Mouse (Mus musculus) hindbrain, postnatal 0 days (tissue): ENCODE measurements around the gene Olfr535. TPM values are rescaled to one million over a fixed set of nuclear protein-coding genes. Genes with fewer than 3 reads are reported as not detected.
"Not testable (repeated sequence)": the region's sequence is repeated elsewhere in the genome, so short reads cannot be mapped to it uniquely, and the experiment has no call there.

Source experiments
- ATAC-seq: fragments of 200-750 bp; cut with Nextera tagmentation; 2 replicates; pipeline ENCODE4 v1.8.0; 2017; ENCODE audit warnings: mild to moderate bottlenecking, moderate TSS enrichment, moderate library complexity
- DNase-seq: peaks from one replicate; pipeline ENCODE4 v3.0.0-alpha.2; 2015; ENCODE audit warnings: low spot score
- H3K27ac ChIP-seq: fragments of 300-500 bp; sonication (generic); 2 replicates; pipeline ENCODE4 v1.5.1; 2014; ENCODE audit warnings: mild to moderate bottlenecking
- H3K27me3 ChIP-seq: fragments of 300-500 bp; sonication (generic); 2 replicates; pipeline ENCODE4 v1.6.1; 2014; ENCODE audit warnings: low read length, mixed read lengths; ENCODE audit not compliant: insufficient read depth
- H3K36me3 ChIP-seq: fragments of 300-500 bp; sonication (generic); 2 replicates; pipeline ENCODE4 v1.6.1; 2014; ENCODE audit warnings: low read length, mixed read lengths; ENCODE audit not compliant: insufficient read depth
- H3K4me1 ChIP-seq: fragments of 300-500 bp; sonication (generic); 2 replicates; pipeline ENCODE4 v1.6.1; 2014; ENCODE audit warnings: antibody characterized with exemption, low read length, mixed read lengths; ENCODE audit not compliant: insufficient read depth
- H3K4me2 ChIP-seq: fragments of 300-500 bp; sonication (generic); 2 replicates; pipeline ENCODE4 v1.6.1; 2014; ENCODE audit warnings: low read depth, mild to moderate bottlenecking, low read length, moderate library complexity, mixed read lengths
- H3K4me3 ChIP-seq: fragments of 300-500 bp; sonication (generic); 2 replicates; pipeline ENCODE4 v1.5.1; 2014; ENCODE audit warnings: low read length
- H3K9ac ChIP-seq: fragments of 300-500 bp; sonication (generic); replicated peaks from 2 replicates; pipeline ENCODE4 v1.6.1; 2014; ENCODE audit warnings: mild to moderate bottlenecking, low read length, moderate library complexity, mixed read lengths
- H3K9me3 ChIP-seq: fragments of 300-500 bp; sonication (generic); 2 replicates; pipeline ENCODE4 v1.6.1; 2016; ENCODE audit warnings: low read length, mixed read lengths
- CTCF ChIP-seq: IDR thresholded peaks from 2 replicates; pipeline ENCODE4 v1.5.1; 2016; ENCODE audit warnings: antibody characterized with exemption, control low read depth, low read depth
- WGBS: fragments of 180-500 bp; shearing (Covaris S2); extraction: QIAGEN DNeasy Blood & Tissue Kit; methylation state at CpG from one replicate; pipeline ENCODE4 v1.1.7; 2014; 5-methylcytosine and 5-hydroxymethylcytosine counted together
- polyA plus RNA-seq: library from polyadenylated mRNA; unstranded; fragments of >200 nt; fragmentation: Nextera tagmentation; extraction: Ambion mirVana; gene quantifications from 2 replicates; pipeline ENCODE4 v1.2.1, GENCODE M21; 2015
- total RNA-seq: library from RNA; depleted of rRNA; stranded (reverse); fragments of >200 nt; gene quantifications from 2 replicates; pipeline ENCODE4 v1.2.3, GENCODE M21; 2014; rRNA removed

The Olfr535 gene
- total and polyA plus RNA-seq, 2 experiments from 2014 or later = not detected

DNA sequence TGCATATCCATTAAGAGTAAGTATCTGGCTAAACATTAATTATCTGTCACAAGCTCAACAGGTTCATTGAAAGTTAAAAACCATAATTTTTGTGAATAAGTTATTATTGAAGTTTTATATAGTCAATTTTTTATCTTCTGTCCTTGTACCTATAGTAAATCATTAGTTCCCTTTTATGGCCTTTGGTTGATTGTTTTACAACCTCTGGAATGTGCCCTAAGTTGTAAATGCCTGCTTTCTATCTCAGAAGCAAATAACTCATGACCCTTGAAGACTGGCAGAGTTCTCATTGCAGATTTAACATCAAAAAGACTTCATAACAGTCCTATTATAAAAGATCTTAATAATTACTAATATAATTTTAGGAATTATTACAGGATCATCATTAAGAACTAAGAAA is 10.7 kb downstream of the Olfr535 start:
- DNase-seq (no peak), ATAC-seq (no peak)
- Histone ChIP-seq H3K9ac (no peak overlapping the region), H3K36me3 (no peaks in the 10 kb centered on the region), H3K4me2 (no peak overlapping the region), H3K27me3 (no peaks in the 10 kb centered on the region), H3K27ac (no peak overlapping the region), H3K9me3 (no peaks in the 10 kb centered on the region), H3K4me3 (no peak overlapping the region), H3K4me1 (no peaks in the 10 kb centered on the region)
- TF ChIP-seq CTCF = no peak

DNA sequence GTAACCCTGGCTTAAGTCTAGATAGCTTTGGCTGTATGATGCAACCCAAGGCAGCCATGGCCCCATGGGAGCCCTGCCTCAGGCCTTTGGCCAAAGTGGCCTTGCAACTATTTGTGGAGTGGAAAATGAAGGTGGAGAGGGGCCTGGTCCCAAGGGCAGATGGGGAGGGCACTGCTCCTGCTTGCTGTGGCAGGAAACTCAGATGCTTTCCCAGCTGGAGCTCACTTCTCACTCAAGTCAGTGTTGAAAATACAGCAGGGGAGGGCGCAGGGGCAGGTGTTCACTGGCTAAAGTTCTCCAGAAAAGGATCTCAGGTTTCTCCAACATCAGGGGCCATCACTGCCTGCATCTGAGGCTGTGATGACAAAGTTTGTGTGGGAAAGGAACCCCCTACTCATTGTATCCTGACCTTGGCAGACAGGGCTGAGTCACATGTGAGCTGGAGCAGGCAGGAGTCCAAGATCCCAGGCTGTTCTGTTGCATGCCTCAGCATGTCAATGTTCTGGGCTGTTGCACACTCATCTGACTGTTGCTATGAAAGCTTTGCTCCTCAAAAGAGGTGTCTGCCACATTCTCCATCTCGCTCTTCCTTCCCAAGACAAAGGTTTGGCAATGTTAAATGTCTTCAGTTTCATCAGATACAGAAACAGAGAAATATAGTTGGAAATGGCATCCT is 23.5 kb downstream of the Olfr535 start, which contains the start of gene Olfr536:
TSS of gene Olfr536 (minus strand) at position 51 of the 676 bp plus-strand sequence.
- H3K9ac ChIP-seq, H3K9me3 ChIP-seq, H3K27ac ChIP-seq, H3K4me2 ChIP-seq, H3K4me1 ChIP-seq, H3K27me3 ChIP-seq, H3K4me3 ChIP-seq, H3K36me3 ChIP-seq: not testable (repeated sequence)
- 77% methylated on average over 2 of the region's 2 CpGs for WGBS
- ATAC-seq = peak; percentile 74; the same call in 1 of the 2 replicates
- DNase-seq = peak; percentile 63

GRCm38 (mm10) chr7:140539746-140540145 is 55.7 kb downstream of the Olfr535 start:
- Histone ChIP-seq H3K4me1 (no peaks in the 10 kb centered on the region), H3K4me3 (no peak overlapping the region), H3K9me3 (no peaks in the 10 kb centered on the region), H3K27me3 (no peaks in the 10 kb centered on the region), H3K4me2 (no peak overlapping the region), H3K27ac (no peak overlapping the region), H3K9ac (no peak overlapping the region), H3K36me3 (no peaks in the 10 kb centered on the region)
- 82% methylated on average over 2 of the region's 2 CpGs for WGBS
- no peak for TF ChIP-seq CTCF
- no peak for ATAC-seq
- DNase-seq = no peak

Other genes with a start within 250 kb of the Olfr535 start
- gene 5830411N06Rik, start 236.9 kb upstream of the Olfr535 start, total RNA-seq = not detected in 2 replicates
- gene 5830411N06Rik, start 236.9 kb upstream of the Olfr535 start, polyA plus RNA-seq = 0.10 TPM in 1 of 2 replicates, not detected in the other
- gene Olfr525, start 163.4 kb upstream of the Olfr535 start, total RNA-seq = not detected in 2 replicates
- not detected in 2 replicates for gene Olfr525, start 163.4 kb upstream of the Olfr535 start, polyA plus RNA-seq
- gene Olfr527, start 150.2 kb upstream of the Olfr535 start, total RNA-seq = not detected in 2 replicates
- not detected in 2 replicates for gene Olfr527, start 150.2 kb upstream of the Olfr535 start, polyA plus RNA-seq
- not detected in 2 replicates for gene Olfr60, start 122.5 kb upstream of the Olfr535 start, total RNA-seq
- gene Olfr60, start 122.5 kb upstream of the Olfr535 start, polyA plus RNA-seq = not detected in 2 replicates
- not detected in 2 replicates for gene Olfr530, start 107.9 kb upstream of the Olfr535 start, total RNA-seq
- not detected in 2 replicates for gene Olfr530, start 107.9 kb upstream of the Olfr535 start, polyA plus RNA-seq
- not detected in 2 replicates for gene Olfr531, start 81.3 kb upstream of the Olfr535 start, total RNA-seq
- not detected in 2 replicates for gene Olfr531, start 81.3 kb upstream of the Olfr535 start, polyA plus RNA-seq
- not detected in 2 replicates for gene Olfr532, start 62.6 kb upstream of the Olfr535 start, total RNA-seq
- gene Olfr532, start 62.6 kb upstream of the Olfr535 start, polyA plus RNA-seq = not detected in 2 replicates
- gene Olfr533, start 20.8 kb upstream of the Olfr535 start, total RNA-seq = not detected in 2 replicates
- gene Olfr533, start 20.8 kb upstream of the Olfr535 start, polyA plus RNA-seq = not detected in 2 replicates
- gene Olfr536, start 23.2 kb downstream of the Olfr535 start, total RNA-seq = not detected in 2 replicates
- gene Olfr536, start 23.2 kb downstream of the Olfr535 start, polyA plus RNA-seq = not detected in 2 replicates
- gene Olfr538, start 83.7 kb downstream of the Olfr535 start, total RNA-seq = not detected in 2 replicates
- not detected in 2 replicates for gene Olfr538, start 83.7 kb downstream of the Olfr535 start, polyA plus RNA-seq
- gene Olfr46, start 117.1 kb downstream of the Olfr535 start, total RNA-seq = not detected in 2 replicates
- 0.03 TPM in 1 of 2 replicates, not detected in the other for gene Olfr46, start 117.1 kb downstream of the Olfr535 start, polyA plus RNA-seq
- gene Olfr61, start 144.8 kb downstream of the Olfr535 start, total RNA-seq = not detected in 2 replicates
- not detected in 2 replicates for gene Olfr61, start 144.8 kb downstream of the Olfr535 start, polyA plus RNA-seq
- gene Olfr53, start 162.2 kb downstream of the Olfr535 start, total RNA-seq = not detected in 2 replicates
- gene Olfr53, start 162.2 kb downstream of the Olfr535 start, polyA plus RNA-seq = not detected in 2 replicates
- 0.05 TPM in 1 of 2 replicates, not detected in the other for gene Olfr539, start 175.7 kb downstream of the Olfr535 start, total RNA-seq
- gene Olfr539, start 175.7 kb downstream of the Olfr535 start, polyA plus RNA-seq = 0.01 TPM in 1 of 2 replicates, not detected in the other
- gene Olfr45, start 197.7 kb downstream of the Olfr535 start, total RNA-seq = not detected in 2 replicates
- gene Olfr45, start 197.7 kb downstream of the Olfr535 start, polyA plus RNA-seq = not detected in 2 replicates
- gene Olfr541, start 213.1 kb downstream of the Olfr535 start, total RNA-seq = not detected in 2 replicates
- gene Olfr541, start 213.1 kb downstream of the Olfr535 start, polyA plus RNA-seq = not detected in 2 replicates